Mouse (Mus musculus) heart, embryonic 16.5 days (tissue): Measurements from ENCODE around the gene Gm20379. TPM values are rescaled to one million over a fixed set of nuclear protein-coding genes. Genes with fewer than 3 reads are reported as not detected.

ENCODE experiments used
- ATAC-seq: fragments of 200-750 bp; cut with Nextera tagmentation; replicated peaks from 2 replicates; pipeline ENCODE4 v1.8.0; 2017; ENCODE audit warnings: moderate number of reproducible peaks; ENCODE audit not compliant: insufficient read depth, low FRiP score; ENCODE audit errors: extremely low read depth
- H3K27ac ChIP-seq: fragments of 300-500 bp; sonication (generic); 2 replicates; pipeline ENCODE4 v1.5.1; 2014; ENCODE audit warnings: mild to moderate bottlenecking, low read length, control low read depth, moderate library complexity
- H3K27me3 ChIP-seq: fragments of 300-500 bp; sonication (generic); 2 replicates; pipeline ENCODE4 v1.6.1; 2014; ENCODE audit warnings: low read length, mixed read lengths; ENCODE audit not compliant: control insufficient read depth, insufficient read depth
- H3K36me3 ChIP-seq: fragments of 300-500 bp; sonication (generic); 2 replicates; pipeline ENCODE4 v1.6.1; 2014; ENCODE audit not compliant: control insufficient read depth, insufficient read depth
- H3K4me1 ChIP-seq: fragments of 300-500 bp; sonication (generic); 2 replicates; pipeline ENCODE4 v1.6.1; 2014; ENCODE audit warnings: low read length, mixed read lengths; ENCODE audit not compliant: control insufficient read depth, insufficient read depth
- H3K4me2 ChIP-seq: fragments of 300-500 bp; sonication (generic); 2 replicates; pipeline ENCODE4 v1.6.1; 2014; ENCODE audit warnings: low read depth, mild to moderate bottlenecking, control low read depth, low read length
- H3K4me3 ChIP-seq: fragments of 300-500 bp; sonication (generic); 2 replicates; pipeline ENCODE4 v1.5.1; 2014; ENCODE audit warnings: mild to moderate bottlenecking, control low read depth, low read length
- H3K9ac ChIP-seq: fragments of 300-500 bp; sonication (generic); 2 replicates; pipeline ENCODE4 v1.6.1; 2014; ENCODE audit warnings: low read length, control low read depth
- H3K9me3 ChIP-seq: fragments of 300-500 bp; sonication (generic); replicated peaks from 2 replicates; pipeline ENCODE4 v1.6.1; 2016; ENCODE audit warnings: low read length; ENCODE audit not compliant: control insufficient read depth
- WGBS: fragments of 180-500 bp; shearing (Covaris S2); extraction: QIAGEN DNeasy Blood & Tissue Kit; methylation state at CpG from one replicate; pipeline ENCODE4 v1.1.7; 2014; 5-methylcytosine and 5-hydroxymethylcytosine counted together
- polyA plus RNA-seq: library from polyadenylated mRNA; unstranded; fragments of >200 nt; fragmentation: Nextera tagmentation; extraction: Ambion mirVana; gene quantifications from 2 replicates; pipeline ENCODE4 v1.2.1, GENCODE M21; 2015

The Gm20379 gene
- polyA plus RNA-seq, 1 experiment from 2014 or later, result 0.77 TPM

- Histone ChIP-seq H3K36me3 (peaks cover 12% of the 10 kb centered on the region; the same call in 1 of the 2 replicates), H3K9me3 (no peaks in the 10 kb centered on the region), H3K27me3 (no peaks in the 10 kb centered on the region), H3K4me3 (no peak overlapping the region), H3K9ac (no peak overlapping the region), H3K4me2 (no peak overlapping the region), H3K27ac (no peak overlapping the region), H3K4me1 (peaks cover 10% of the 10 kb centered on the region)
- WGBS, result 90% methylated on average over 4 of the region's 4 CpGs
- no peak for ATAC-seq
Measured at GRCm38 (mm10) chr13:92296490-92296889, 9.3 kb upstream of the Gm20379 start.

- Histone ChIP-seq H3K4me3 (no peak overlapping the region), H3K4me1 (peaks cover 10% of the 10 kb centered on the region), H3K4me2 (no peak overlapping the region), H3K9me3 (no peaks in the 10 kb centered on the region), H3K27ac (no peak overlapping the region), H3K9ac (no peak overlapping the region), H3K36me3 (peaks cover 12% of the 10 kb centered on the region; the same call in 1 of the 2 replicates), H3K27me3 (no peaks in the 10 kb centered on the region)
- 83% methylated on average over 2 of the region's 2 CpGs for WGBS
- no peak for ATAC-seq
Measured at GRCm38 (mm10) chr13:92297021-92297420, 8.8 kb upstream of the Gm20379 start.

DNA sequence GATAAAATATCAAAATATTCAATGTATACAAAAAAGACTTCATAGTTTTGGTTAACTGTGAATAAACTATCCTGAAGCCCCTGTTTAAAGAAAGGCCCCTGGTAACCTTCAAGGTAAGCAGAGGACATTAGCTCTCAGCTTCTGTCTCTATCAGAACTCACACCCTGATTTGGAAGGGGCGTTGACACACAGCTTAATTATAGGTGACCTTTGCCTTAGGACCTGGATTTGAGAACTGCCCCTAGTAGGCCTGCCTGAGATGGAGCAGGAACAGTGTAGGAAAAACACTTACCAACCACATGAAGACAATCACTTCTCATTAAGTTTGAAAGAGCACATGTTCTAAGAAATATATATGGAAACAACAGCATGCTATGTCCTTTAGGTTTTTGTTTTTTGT, 6.3 kb upstream of the Gm20379 start:
- peaks cover 12% of the 10 kb centered on the region; the same call in 1 of the 2 replicates for H3K36me3 ChIP-seq
- H3K4me3 ChIP-seq, result no peak overlapping the region
- no peak overlapping the region for H3K9ac ChIP-seq
- H3K4me1 ChIP-seq, result peaks cover 10% of the 10 kb centered on the region
- ATAC-seq, result no peak
- 50% methylated on average over 1 of the region's 1 CpGs for WGBS
- no peak overlapping the region for H3K4me2 ChIP-seq
- H3K9me3 ChIP-seq, result no peaks in the 10 kb centered on the region
- no peak overlapping the region for H3K27ac ChIP-seq
- H3K27me3 ChIP-seq, result no peaks in the 10 kb centered on the region

GRCm38 (mm10) chr13:92301754-92302153, 4.0 kb upstream of the Gm20379 start:
- H3K27me3 ChIP-seq, result no peaks in the 10 kb centered on the region
- H3K4me2 ChIP-seq, result no peak overlapping the region
- H3K4me1 ChIP-seq, result peaks cover 10% of the 10 kb centered on the region
- no peak overlapping the region for H3K9ac ChIP-seq
- H3K27ac ChIP-seq, result no peak overlapping the region
- no peak overlapping the region for H3K4me3 ChIP-seq
- 82% methylated on average over 4 of the region's 4 CpGs for WGBS
- H3K9me3 ChIP-seq, result no peaks in the 10 kb centered on the region
- ATAC-seq, result no peak
- H3K36me3 ChIP-seq, result peaks cover 11% of the 10 kb centered on the region; the same call in 1 of the 2 replicates

- H3K9me3 ChIP-seq, result no peaks in the 10 kb centered on the region
- H3K36me3 ChIP-seq, result peaks cover 11% of the 10 kb centered on the region; the same call in 1 of the 2 replicates
- no peaks in the 10 kb centered on the region for H3K27me3 ChIP-seq
- no peak overlapping the region for H3K4me2 ChIP-seq
- no peak overlapping the region for H3K4me3 ChIP-seq
- ATAC-seq, result no peak
- peaks cover 10% of the 10 kb centered on the region for H3K4me1 ChIP-seq
- no peak overlapping the region for H3K27ac ChIP-seq
- 87% methylated on average over 4 of the region's 4 CpGs for WGBS
- no peak overlapping the region for H3K9ac ChIP-seq
Measured at GRCm38 (mm10) chr13:92302466-92302865, 3.3 kb upstream of the Gm20379 start.

DNA sequence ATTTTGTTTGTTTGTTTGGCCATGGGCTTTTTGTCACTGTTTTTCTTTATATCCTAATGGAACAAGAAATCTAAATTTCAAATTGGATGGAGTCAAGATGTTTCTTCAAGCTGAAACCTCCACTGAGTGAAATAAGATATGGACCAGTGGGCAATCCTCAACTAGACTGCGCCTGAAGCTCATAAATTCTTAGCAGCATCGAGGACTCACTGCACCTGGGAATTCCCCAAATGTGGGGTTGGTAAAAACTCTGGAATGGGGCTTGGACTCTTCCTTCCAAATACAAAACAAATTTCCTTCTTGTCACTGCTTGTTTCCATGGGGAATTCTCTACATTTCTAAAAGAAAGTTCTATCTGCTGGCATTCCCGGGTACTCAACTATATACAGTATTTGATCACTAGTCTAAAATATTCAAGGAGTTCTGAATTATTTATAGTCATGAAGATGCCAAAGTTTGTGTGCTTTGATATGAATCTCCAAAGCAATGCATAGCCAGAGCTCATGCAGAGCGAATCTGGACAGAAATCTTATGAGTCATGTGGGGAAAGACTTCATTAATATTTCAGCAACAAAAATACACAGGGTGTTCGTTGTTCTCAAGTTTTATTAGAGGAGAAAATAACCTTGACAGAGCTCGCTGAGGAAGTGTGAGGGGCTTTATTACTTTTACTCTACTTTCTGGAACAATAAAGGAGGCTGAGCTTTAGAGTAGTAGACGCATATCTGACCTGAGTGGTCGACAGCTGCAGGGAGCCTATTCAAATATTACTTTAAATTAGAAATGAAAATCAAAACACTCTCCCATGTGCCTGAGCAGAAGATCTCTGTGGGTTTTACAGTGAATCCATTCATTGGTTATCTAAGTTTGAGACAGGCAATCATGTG, 2.5 kb upstream of the Gm20379 start:
- Histone ChIP-seq H3K27me3 (no peaks in the 10 kb centered on the region), H3K4me2 (no peak overlapping the region), H3K27ac (no peak overlapping the region), H3K9ac (no peak overlapping the region), H3K36me3 (peaks cover 15% of the 10 kb centered on the region; the same call in 1 of the 2 replicates), H3K4me1 (peaks cover 10% of the 10 kb centered on the region), H3K9me3 (no peaks in the 10 kb centered on the region), H3K4me3 (no peak overlapping the region)
- WGBS, result 80% methylated on average over 8 of the region's 8 CpGs
- no peak for ATAC-seq

GRCm38 (mm10) chr13:92304291-92304690, 1.5 kb upstream of the Gm20379 start:
- Histone ChIP-seq H3K27me3 (no peaks in the 10 kb centered on the region), H3K4me2 (no peak overlapping the region), H3K4me1 (peaks cover 10% of the 10 kb centered on the region), H3K27ac (no peak overlapping the region), H3K4me3 (no peak overlapping the region), H3K9ac (no peak overlapping the region), H3K9me3 (no peaks in the 10 kb centered on the region), H3K36me3 (peaks cover 20% of the 10 kb centered on the region; the same call in 1 of the 2 replicates)
- WGBS, result 94% methylated on average over 5 of the region's 5 CpGs
- ATAC-seq, result no peak

- WGBS, result 87% methylated on average over 5 of the region's 5 CpGs
- H3K27ac ChIP-seq, result no peak overlapping the region
- H3K27me3 ChIP-seq, result no peaks in the 10 kb centered on the region
- H3K36me3 ChIP-seq, result peaks cover 6% of the 10 kb centered on the region; the same call in 1 of the 2 replicates
- H3K4me3 ChIP-seq, result no peak overlapping the region
- H3K9ac ChIP-seq, result no peak overlapping the region
- no peaks in the 10 kb centered on the region for H3K9me3 ChIP-seq
- no peak overlapping the region for H3K4me2 ChIP-seq
- ATAC-seq, result no peak
- no peaks in the 10 kb centered on the region for H3K4me1 ChIP-seq
Measured at GRCm38 (mm10) chr13:92314613-92315012, 8.8 kb downstream of the Gm20379 start.

DNA sequence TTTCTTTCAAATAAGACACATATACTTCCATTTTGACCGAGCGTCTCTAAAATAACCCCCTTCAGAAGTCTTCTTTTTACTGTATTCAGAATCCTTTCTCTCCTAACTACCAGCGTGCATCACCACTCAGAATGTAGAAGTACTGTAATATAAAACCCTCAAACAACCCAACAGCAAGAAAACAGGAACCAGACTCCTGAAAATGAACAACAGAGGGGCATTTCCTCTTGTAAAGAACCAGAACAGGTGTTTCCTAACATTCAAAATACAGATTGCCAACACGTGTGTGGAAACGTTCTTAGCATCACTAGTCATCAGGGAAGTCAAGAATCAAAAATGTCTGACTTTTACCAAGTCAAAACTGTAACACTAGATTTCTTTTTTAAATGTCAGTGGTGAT, 15.0 kb downstream of the Gm20379 start:
- Histone ChIP-seq H3K4me1 (no peaks in the 10 kb centered on the region), H3K27me3 (no peaks in the 10 kb centered on the region), H3K4me2 (no peak overlapping the region), H3K27ac (no peak overlapping the region), H3K36me3 (peaks cover 7% of the 10 kb centered on the region), H3K9ac (no peak overlapping the region), H3K9me3 (no peaks in the 10 kb centered on the region), H3K4me3 (no peak overlapping the region)
- WGBS, result 73% methylated on average over 5 of the region's 5 CpGs
- ATAC-seq, result no peak
